Mouse (Mus musculus) forebrain, embryonic 10.5 days (tissue): ENCODE measurements around the gene Agap2. TPM values are rescaled to one million over a fixed set of nuclear protein-coding genes. Genes with fewer than 3 reads are reported as not detected.

Source experiments
- DNase-seq: peaks from one replicate; pipeline ENCODE4 v3.0.0-alpha.2; 2017; ENCODE audit warnings: low spot score; ENCODE audit errors: extremely low spot score
- H3K27ac ChIP-seq: fragments of 300-500 bp; sonication (generic); 2 replicates; pipeline ENCODE4 v1.5.1; 2016; ENCODE audit warnings: mild to moderate bottlenecking
- H3K27me3 ChIP-seq: fragments of 300-500 bp; sonication (generic); 2 replicates; pipeline ENCODE4 v1.6.1; 2016; ENCODE audit warnings: mild to moderate bottlenecking; ENCODE audit not compliant: poor library complexity, severe bottlenecking
- H3K36me3 ChIP-seq: fragments of 300-500 bp; sonication (generic); replicated peaks from 2 replicates; pipeline ENCODE4 v1.6.1; 2016; ENCODE audit warnings: mild to moderate bottlenecking, moderate library complexity
- H3K4me1 ChIP-seq: fragments of 300-500 bp; sonication (generic); 2 replicates; pipeline ENCODE4 v1.6.1; 2016
- H3K4me3 ChIP-seq: fragments of 300-500 bp; sonication (generic); 2 replicates; pipeline ENCODE4 v1.5.1; 2016; ENCODE audit warnings: mild to moderate bottlenecking, moderate library complexity
- H3K9me3 ChIP-seq: fragments of 300-500 bp; sonication (generic); 2 replicates; pipeline ENCODE4 v1.6.1; 2016; ENCODE audit warnings: mild to moderate bottlenecking, moderate library complexity
- WGBS: fragments of 180-500 bp; shearing (Covaris S2); methylation state at CpG from one replicate; pipeline ENCODE4 v1.1.7; 2016; 5-methylcytosine and 5-hydroxymethylcytosine counted together
- polyA plus RNA-seq: library from polyadenylated mRNA; unstranded; fragments of >200 nt; fragmentation: Nextera tagmentation; extraction: Ambion mirVana; gene quantifications from 2 replicates; pipeline ENCODE4 v1.2.1, GENCODE M21; 2016

Gene Agap2
- polyA plus RNA-seq, 1 experiment from 2014 or later: 0.10 TPM

DNA sequence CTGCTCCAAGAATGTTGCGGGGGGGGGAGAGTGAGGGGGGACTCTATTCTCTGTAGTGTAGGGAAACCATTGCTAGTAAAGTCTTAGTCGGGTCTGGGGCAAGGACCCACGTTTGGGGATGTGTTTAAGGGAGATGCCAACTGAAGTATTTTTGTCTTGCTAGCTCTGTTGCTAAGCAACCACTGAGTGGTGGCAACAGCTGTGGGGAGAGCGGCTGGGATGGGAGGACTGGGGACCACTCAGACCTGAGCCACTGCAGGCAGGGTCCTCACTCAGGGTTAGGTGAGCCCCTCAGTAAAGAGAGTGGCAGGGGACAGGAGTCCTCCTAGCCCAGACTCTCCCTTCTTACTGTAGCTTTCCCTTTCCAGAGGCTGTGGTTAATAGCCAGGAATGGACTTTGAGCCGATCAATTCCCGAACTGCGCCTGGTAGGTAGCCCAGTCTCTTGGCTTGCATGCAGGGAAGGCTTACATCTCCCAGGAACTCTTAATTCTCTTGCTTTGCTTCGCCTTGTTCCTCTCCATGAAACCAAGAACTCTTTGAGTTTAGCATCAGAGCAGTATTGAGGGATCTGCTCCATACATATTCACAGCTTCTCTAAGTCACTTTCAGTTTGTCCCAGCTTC lies 7.0 kb downstream of the Agap2 start:
- H3K9me3 ChIP-seq: 0 out of 2 replicates have a peak, but pooled peaks cover 3% of the 10 kb centered on the region
- whole genome bisulfite sequencing: 32% methylated on average over 8 of the region's 8 CpGs
- H3K4me1 ChIP-seq: peaks cover 50% of the 10 kb centered on the region
- H3K36me3 ChIP-seq: no peaks in the 10 kb centered on the region
- H3K27ac ChIP-seq: no peak overlapping the region
- peak overlapping the region; percentile 68; the same call in 1 of the 2 replicates for H3K4me3 ChIP-seq
- peaks cover 86% of the 10 kb centered on the region for H3K27me3 ChIP-seq
- DNase-seq: peak; percentile 49

DNA sequence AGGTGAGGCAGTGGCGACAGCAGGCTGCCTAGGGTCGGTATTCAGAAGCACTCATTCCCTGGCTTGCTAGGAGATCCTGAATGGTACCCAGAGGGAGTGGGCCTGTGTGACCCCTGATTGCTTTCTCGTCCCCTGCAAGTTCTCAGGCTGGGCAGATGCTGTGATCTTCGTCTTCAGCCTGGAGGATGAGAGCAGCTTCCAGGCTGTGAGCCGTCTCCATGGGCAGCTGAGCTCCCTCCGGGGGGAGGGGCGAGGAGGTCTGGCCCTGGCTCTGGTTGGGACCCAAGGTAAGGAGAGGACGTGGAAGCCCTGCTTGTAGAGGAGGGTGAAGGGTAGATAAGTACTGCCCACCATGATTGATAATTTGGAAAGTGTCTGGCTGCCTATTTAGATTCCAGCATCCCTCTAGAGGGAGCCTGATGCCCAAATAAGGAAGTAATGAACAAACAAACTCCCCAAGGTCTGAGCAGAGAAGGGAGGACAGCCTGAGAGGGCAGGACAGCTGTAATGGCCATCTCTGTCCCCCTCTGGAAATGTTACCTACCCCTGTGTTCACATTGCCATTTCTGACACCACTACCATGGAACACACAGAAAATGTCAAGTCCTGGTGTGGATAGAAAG lies 8.3 kb downstream of the Agap2 start:
- H3K27me3 ChIP-seq: peaks cover 86% of the 10 kb centered on the region
- WGBS: 28% methylated on average over 8 of the region's 8 CpGs
- no peaks in the 10 kb centered on the region for H3K36me3 ChIP-seq
- no peak overlapping the region for H3K4me3 ChIP-seq
- H3K9me3 ChIP-seq: 0 out of 2 replicates have a peak, but pooled peaks cover 3% of the 10 kb centered on the region
- no peak for DNase-seq
- H3K27ac ChIP-seq: no peak overlapping the region
- H3K4me1 ChIP-seq: peaks cover 39% of the 10 kb centered on the region

DNA sequence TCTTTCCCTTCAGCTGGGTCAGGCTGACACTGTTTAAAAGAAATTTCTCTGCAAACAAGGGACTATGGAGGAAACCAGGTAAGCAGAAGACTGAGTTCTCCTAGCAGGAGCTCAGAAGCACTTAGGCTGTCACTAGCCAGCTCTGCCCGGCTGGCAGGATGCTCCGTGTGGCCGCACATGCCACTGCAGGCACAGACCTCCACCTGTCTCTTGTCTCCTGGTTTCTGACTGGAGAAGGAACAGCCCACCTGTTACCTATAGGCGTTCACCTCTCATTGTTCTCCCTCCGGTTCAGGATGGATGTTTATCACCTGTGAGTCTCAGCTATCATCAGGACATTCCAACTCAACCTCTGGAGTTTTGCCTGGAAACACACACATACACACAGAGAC lies 8.8 kb downstream of the Agap2 start:
- DNase-seq: no peak
- WGBS: 64% methylated on average over 5 of the region's 5 CpGs
- peaks cover 34% of the 10 kb centered on the region for H3K4me1 ChIP-seq
- H3K9me3 ChIP-seq: 0 out of 2 replicates have a peak, but pooled peaks cover 3% of the 10 kb centered on the region
- no peak overlapping the region for H3K27ac ChIP-seq
- no peaks in the 10 kb centered on the region for H3K36me3 ChIP-seq
- peaks cover 86% of the 10 kb centered on the region for H3K27me3 ChIP-seq
- H3K4me3 ChIP-seq: no peak overlapping the region

DNA sequence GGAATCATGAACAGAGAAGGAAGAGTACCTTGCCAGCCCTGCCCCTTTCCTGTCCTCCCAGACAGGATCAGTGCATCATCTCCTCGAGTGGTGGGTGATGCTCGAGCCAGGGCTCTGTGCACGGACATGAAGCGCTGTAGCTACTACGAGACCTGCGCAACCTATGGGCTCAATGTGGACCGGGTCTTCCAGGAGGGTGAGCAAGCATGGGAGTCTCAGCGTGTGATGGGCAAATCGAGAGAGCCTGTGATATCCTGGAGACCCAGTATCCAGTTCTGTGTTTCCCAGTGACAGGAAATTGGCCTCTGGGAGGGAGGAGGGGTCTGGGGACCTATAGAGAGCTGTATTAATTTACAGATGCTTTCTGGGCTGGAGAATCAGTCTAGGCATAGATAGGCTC lies 10.0 kb downstream of the Agap2 start:
- DNase-seq: no peak
- 84% methylated on average over 9 of the region's 9 CpGs for whole genome bisulfite sequencing
- no peak overlapping the region for H3K4me3 ChIP-seq
- H3K4me1 ChIP-seq: peaks cover 25% of the 10 kb centered on the region
- H3K27me3 ChIP-seq: peaks cover 86% of the 10 kb centered on the region
- H3K36me3 ChIP-seq: no peaks in the 10 kb centered on the region
- H3K27ac ChIP-seq: no peak overlapping the region
- H3K9me3 ChIP-seq: 0 out of 2 replicates have a peak, but pooled peaks cover 2% of the 10 kb centered on the region

DNA sequence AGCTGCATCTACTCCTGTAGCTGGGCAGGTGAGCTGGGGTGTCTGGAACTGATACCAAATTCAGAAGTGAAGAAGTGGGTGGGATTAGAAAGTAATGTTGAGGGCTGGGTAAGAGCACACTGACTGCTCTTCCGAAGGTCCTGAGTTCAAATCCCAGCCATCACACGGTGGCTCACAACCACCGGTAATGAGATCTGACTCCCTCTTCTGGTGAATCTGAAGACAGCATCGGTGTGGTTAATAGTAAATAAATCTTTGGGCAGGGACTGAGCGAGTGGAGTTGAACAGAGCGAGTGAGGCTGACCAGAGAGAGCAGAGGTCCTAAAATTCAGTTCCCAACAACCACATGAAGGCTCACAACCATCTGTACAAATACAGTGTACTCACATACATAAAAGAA lies 10.5 kb downstream of the Agap2 start:
- Histone ChIP-seq H3K9me3 (no peaks in the 10 kb centered on the region), H3K4me3 (no peak overlapping the region), H3K36me3 (no peaks in the 10 kb centered on the region), H3K27ac (no peak overlapping the region), H3K4me1 (peaks cover 25% of the 10 kb centered on the region), H3K27me3 (peaks cover 86% of the 10 kb centered on the region)
- WGBS: 80% methylated on average over 6 of the region's 6 CpGs
- no peak for DNase-seq

DNA sequence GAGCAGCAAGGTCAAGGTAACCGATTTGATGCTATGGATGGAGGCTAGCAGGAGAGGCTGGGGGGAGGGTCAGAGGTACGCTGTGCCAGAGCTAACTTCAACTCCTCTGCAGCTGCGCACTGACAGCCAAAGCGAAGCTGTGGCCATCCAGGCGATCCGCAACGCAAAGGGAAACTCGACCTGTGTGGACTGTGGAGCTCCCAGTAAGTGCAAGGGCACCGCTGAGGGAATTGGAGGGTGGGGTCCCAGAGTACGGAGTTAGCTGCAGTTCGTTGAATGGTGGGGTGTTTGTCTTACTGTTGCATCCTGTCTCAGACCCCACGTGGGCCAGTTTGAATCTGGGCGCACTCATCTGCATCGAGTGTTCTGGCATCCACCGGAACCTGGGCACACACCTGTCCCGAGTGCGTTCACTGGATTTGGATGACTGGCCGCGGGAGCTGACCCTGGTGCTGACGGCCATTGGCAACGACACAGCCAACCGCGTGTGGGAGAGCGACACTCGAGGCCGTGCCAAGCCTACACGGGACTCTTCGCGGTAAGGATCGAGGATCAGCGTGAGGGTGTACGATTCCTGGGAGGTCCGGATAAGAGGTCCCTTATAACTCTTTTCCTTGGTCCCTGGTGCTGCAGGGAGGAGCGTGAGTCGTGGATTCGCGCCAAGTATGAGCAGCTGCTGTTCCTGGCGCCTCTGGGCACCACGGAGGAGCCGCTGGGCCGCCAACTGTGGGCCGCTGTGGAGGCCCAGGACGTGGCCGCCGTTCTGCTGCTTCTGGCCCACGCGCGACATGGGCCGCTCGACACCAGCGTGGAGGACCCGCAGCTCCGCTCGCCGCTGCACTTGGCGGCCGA lies 15.7 kb downstream of the Agap2 start:
- H3K27ac ChIP-seq: no peak overlapping the region
- H3K27me3 ChIP-seq: peaks cover 77% of the 10 kb centered on the region
- WGBS: 8% methylated on average over 57 of the region's 57 CpGs
- no peak for DNase-seq
- H3K4me1 ChIP-seq: peaks cover 25% of the 10 kb centered on the region
- no peaks in the 10 kb centered on the region for H3K9me3 ChIP-seq
- H3K36me3 ChIP-seq: peaks cover 14% of the 10 kb centered on the region
- peak overlapping the region; percentile 43 for H3K4me3 ChIP-seq

DNA sequence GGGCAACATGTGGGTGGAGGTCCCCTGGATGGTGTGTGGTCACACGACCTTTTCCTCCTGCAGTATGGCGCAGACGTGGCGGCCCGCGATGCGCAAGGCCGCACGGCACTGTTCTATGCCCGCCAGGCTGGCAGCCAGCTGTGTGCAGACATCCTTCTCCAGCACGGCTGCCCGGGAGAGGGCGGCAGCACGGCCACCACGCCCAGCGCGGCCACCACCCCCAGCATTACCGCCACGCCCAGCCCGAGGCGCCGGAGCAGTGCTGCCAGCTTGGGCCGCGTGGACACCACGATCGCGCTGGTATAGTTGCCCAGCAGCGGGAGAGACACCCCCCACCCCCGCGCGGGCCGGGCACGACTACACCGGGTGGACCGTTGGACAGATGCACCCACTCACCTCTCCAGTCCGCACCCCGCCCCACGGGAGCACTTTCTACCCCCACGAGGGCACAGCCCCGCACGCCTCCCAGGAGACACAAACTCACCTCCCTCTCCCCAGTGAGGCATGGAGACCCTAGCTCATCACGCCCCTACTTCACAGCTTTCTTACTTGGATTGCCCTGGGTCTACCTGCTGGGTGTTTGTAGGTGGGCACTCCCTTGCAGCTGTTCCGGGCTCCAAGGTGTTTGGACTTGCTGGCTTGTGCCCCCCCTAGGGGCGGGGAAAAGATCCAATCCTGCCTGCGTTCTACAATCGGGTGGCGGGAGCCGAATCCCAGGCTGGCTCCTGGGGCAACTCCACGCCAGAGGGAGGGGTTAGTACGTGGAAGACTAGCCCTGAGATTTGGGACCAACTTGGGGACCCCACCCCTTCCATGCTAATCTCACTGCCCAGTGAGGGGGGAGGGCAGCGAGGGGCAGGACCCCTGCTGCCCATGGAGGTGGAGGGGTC lies 16.7 kb downstream of the Agap2 start:
- Histone ChIP-seq H3K27ac (no peak overlapping the region), H3K4me3 (peak overlapping the region; percentile 43), H3K27me3 (peaks cover 77% of the 10 kb centered on the region), H3K9me3 (no peaks in the 10 kb centered on the region), H3K36me3 (peaks cover 24% of the 10 kb centered on the region), H3K4me1 (peaks cover 25% of the 10 kb centered on the region)
- no peak for DNase-seq
- whole genome bisulfite sequencing: 5% methylated on average over 51 of the region's 51 CpGs

DNA sequence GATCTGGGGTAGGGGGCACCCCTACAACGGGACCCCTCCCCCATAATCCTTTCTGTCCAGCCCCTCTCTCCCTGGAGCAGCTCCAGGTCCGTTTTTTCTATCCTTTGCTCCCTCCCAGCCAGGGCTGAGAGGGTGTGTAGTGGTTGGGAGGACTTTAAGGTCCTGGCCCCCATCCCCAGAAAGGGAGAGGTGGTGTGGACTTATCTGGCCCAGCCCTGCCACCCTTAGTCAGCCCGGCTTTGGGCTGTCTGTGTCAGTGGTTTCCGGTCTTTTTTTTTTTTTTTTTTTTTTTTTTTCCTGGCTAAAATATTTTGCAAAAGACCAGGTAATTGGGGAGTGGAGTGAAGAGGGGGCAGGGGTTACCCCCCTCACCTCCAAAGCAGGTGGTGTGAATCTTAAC lies 17.7 kb downstream of the Agap2 start:
- no peaks in the 10 kb centered on the region for H3K9me3 ChIP-seq
- peaks cover 25% of the 10 kb centered on the region for H3K4me1 ChIP-seq
- DNase-seq: no peak
- H3K27me3 ChIP-seq: peaks cover 68% of the 10 kb centered on the region
- H3K4me3 ChIP-seq: no peak overlapping the region
- WGBS: 47% methylated on average over 4 of the region's 4 CpGs
- H3K36me3 ChIP-seq: peaks cover 34% of the 10 kb centered on the region
- no peak overlapping the region for H3K27ac ChIP-seq

DNA sequence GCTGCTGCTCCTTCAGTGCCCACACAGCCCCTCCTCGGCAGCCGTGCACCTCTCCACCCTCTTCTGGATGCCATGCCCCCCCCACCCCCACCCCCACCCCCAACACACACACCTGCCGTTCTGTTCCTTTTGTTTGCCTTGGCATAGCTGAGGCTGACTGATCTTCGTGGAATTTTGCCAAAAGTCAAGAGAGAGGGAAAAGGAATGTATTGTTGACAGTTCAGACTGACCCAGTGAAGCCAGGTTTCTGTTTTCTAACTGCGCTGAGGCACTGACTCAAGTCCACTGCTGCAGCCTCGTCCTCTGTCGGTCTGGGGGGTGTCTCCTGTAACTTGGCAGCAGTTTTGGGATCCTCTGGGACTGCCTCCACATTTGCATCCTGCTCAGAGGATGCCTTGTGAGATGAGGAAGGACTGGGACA lies 19.3 kb downstream of the Agap2 start:
- WGBS: 68% methylated on average over 7 of the region's 7 CpGs
- Histone ChIP-seq H3K27me3 (peaks cover 51% of the 10 kb centered on the region), H3K9me3 (no peaks in the 10 kb centered on the region), H3K27ac (no peak overlapping the region), H3K36me3 (peaks cover 51% of the 10 kb centered on the region), H3K4me1 (peaks cover 25% of the 10 kb centered on the region), H3K4me3 (no peak overlapping the region)
- no peak for DNase-seq

DNA sequence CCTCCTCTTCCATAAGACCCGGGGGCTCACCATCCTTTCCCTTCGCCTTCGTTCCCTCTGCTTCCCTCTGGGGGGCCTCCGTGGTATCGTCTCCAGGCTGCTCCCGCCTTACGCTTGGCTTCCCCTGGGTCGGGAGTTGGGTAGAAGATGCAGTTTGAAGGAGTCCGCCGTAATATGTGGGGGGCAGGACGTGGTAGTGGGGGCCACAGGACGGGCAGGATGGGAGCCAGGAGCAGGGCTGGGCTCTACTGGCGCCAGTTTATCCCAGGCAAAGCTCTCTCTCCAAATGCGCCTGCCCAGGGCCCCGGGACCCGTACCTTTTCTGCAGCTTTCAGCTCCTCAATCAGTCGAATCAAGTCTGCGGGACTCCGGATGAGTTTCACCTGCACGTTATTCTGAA lies 23.4 kb downstream of the Agap2 start:
- Histone ChIP-seq H3K27ac (no peak overlapping the region), H3K36me3 (peaks cover 58% of the 10 kb centered on the region), H3K4me3 (no peak overlapping the region), H3K9me3 (no peaks in the 10 kb centered on the region), H3K27me3 (peaks cover 10% of the 10 kb centered on the region), H3K4me1 (no peaks in the 10 kb centered on the region)
- no peak for DNase-seq
- WGBS: 77% methylated on average over 20 of the region's 20 CpGs

DNA sequence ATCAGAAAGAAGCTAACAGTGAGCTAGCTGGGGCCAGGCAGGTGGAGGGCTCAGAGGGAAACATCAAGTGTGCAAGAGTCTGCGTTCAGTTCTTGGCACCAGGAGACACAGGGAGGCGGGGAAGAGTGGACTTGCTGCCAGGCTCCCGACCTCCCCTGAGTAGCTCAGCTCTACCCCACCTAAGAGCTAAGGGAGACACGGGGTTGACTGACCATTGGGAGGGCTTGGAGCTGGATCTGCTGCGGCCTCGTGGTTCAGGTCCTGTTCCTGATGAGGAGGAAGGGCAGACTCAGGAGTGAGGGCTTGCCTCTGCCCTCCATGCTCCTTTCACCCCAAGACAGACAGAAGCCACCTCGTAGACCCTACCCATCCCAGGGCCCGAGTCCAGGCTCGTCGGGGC lies 24.1 kb downstream of the Agap2 start:
- Histone ChIP-seq H3K27me3 (peaks cover 3% of the 10 kb centered on the region; the same call in 1 of the 2 replicates), H3K9me3 (no peaks in the 10 kb centered on the region), H3K36me3 (peaks cover 58% of the 10 kb centered on the region), H3K27ac (no peak overlapping the region), H3K4me1 (no peaks in the 10 kb centered on the region), H3K4me3 (no peak overlapping the region)
- 88% methylated on average over 10 of the region's 10 CpGs for WGBS
- DNase-seq: no peak

DNA sequence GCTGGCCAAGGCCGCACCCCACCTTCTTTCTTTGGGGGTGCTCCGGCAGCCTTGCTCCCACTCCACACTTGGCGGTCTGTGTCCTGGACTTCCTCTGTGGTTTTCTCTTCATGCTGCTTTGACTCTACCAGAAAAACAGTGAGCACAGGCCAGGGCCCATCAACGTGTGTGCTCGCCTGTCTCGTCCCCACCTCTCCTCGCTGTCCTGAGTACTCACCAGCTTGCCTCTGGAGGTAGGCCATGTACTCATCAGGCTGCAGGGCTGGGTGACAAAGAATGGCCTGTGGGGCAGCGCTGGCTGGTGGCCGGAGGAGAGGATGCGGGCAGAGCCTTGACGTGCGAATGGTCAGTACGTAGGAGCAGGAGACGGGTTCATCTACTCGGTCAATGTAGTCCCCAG lies 24.8 kb downstream of the Agap2 start:
- no peaks in the 10 kb centered on the region for H3K4me1 ChIP-seq
- no peak for DNase-seq
- peaks cover 59% of the 10 kb centered on the region for H3K36me3 ChIP-seq
- H3K9me3 ChIP-seq: no peaks in the 10 kb centered on the region
- no peak overlapping the region for H3K4me3 ChIP-seq
- WGBS: 93% methylated on average over 15 of the region's 15 CpGs
- no peaks in the 10 kb centered on the region for H3K27me3 ChIP-seq
- H3K27ac ChIP-seq: no peak overlapping the region
